Mouse (Mus musculus) ovary, adult 10 weeks (tissue): Measurements from ENCODE around the gene Gm8332. TPM values are rescaled to one million over a fixed set of nuclear protein-coding genes. Genes with fewer than 3 reads are reported as not detected.

ENCODE experiments used
- polyA plus RNA-seq: library from polyadenylated mRNA; stranded (reverse); fragments of 350-450 nt; fragmentation: Illumina TruSeq; extraction: RNeasy Lipid Tissue Mini Kit (QIAGEN cat#74804); gene quantifications from one replicate; pipeline ENCODE4 v1.2.3, GENCODE M21; 2014

The Gm8332 gene
- not detected for polyA plus RNA-seq

DNA sequence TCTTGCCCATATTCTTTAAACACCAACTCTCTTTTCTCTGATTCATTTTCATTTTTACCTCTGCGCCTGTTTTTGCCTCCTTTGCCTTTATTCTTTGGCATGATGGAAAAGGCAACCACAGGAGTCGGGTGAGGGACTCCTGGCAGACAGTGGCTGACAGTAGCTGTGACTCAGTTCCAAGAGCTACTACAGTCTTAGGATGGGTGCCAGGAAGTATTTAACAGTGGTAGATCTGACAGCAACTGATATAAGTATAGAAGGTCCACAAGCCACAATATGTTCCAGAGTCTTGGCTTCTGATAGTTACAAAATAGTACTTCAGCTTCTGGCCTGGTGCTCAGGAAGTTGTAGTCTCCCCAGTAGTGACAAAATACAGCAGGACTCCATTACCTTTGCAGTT is at the start of gene Gm8332:
Gene Gm8332 (minus strand): TSS at position 101 of the 400 bp plus-strand sequence.

DNA sequence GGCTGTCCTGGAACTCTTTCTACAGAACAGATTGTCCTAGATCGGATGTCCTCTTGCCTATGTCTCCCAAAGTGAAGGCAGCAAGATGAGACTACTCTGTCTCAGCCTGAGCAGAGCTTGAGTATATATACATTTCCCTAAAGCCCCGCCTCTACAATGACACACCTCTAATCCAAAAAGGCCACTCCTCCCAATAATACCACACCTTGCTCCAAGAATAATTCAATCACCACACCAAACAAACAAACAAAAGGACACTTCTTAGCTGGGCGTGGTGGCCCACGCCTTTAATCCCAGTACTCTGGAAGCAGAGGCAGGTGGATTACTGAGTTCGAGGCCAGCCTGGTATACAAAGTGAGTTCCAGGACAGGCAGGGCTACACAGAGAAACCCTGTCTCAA is 24.5 kb upstream of the Gm8332 start, which contains the start of gene Gm5662:
Gene Gm5662 (minus strand): TSS at position 101 of the 400 bp plus-strand sequence.

Other genes with a start within 250 kb of the Gm8332 start
- not detected for gene Gm2075, start 238.3 kb downstream of the Gm8332 start, polyA plus RNA-seq
- gene Gm6803, start 231.3 kb downstream of the Gm8332 start, polyA plus RNA-seq: not detected
- not detected for gene Gm2056, start 223.1 kb downstream of the Gm8332 start, polyA plus RNA-seq
- not detected for gene Gm16368, start 166.4 kb downstream of the Gm8332 start, polyA plus RNA-seq
- gene Gm10436, start 68.0 kb downstream of the Gm8332 start, polyA plus RNA-seq: 75.3 TPM
- not detected for gene Gm5662, start 24.4 kb upstream of the Gm8332 start, polyA plus RNA-seq
- not detected for gene Gm5039, start 73.9 kb upstream of the Gm8332 start, polyA plus RNA-seq
- gene Adck1, start 110.5 kb upstream of the Gm8332 start, polyA plus RNA-seq: 3.4 TPM